Mouse (Mus musculus) cerebellum, adult 2 months (tissue): ENCODE results near the gene Tmppe. TPM values are rescaled to one million over a fixed set of nuclear protein-coding genes. Genes with fewer than 3 reads are reported as not detected.

Source experiments
- DNase-seq, 2 experiments: peaks; one replicate each; pipeline ENCODE4 v3.0.0; 2021
- H3K27ac ChIP-seq: fragments of 200-500 bp; 2 replicates; pipeline ENCODE4 v1.5.1; 2012; ENCODE audit warnings: low read length, control low read depth, inconsistent platforms; ENCODE audit not compliant: insufficient read depth
- H3K27me3 ChIP-seq: fragments of 200-500 bp; 2 replicates; pipeline ENCODE4 v1.6.1; 2012; ENCODE audit warnings: inconsistent platforms, mild to moderate bottlenecking, low read length, moderate library complexity; ENCODE audit not compliant: control insufficient read depth, insufficient read depth
- H3K4me1 ChIP-seq: fragments of 200-500 bp; 2 replicates; pipeline ENCODE4 v1.6.1; 2011; ENCODE audit warnings: low read length; ENCODE audit not compliant: control insufficient read depth, insufficient read depth
- H3K4me3 ChIP-seq: fragments of 200-500 bp; replicated peaks from 2 replicates; pipeline ENCODE3; 2011; ENCODE audit warnings: mild to moderate bottlenecking, low read depth, low read length, control low read depth; ENCODE audit not compliant: insufficient read depth
- CTCF ChIP-seq: fragments of 200-500 bp; IDR thresholded peaks from 2 replicates; pipeline ENCODE4 v1.5.1; 2011; ENCODE audit warnings: low read depth, mild to moderate bottlenecking, control low read depth, low read length, moderate library complexity, borderline replicate concordance; ENCODE audit not compliant: insufficient read depth
- POLR2A ChIP-seq: fragments of 200-500 bp; IDR thresholded peaks from 2 replicates; pipeline ENCODE4 v1.6.1; 2011; ENCODE audit warnings: low read length, control low read depth, borderline replicate concordance; ENCODE audit not compliant: insufficient read depth
- WGBS: fragments of 180-500 bp; shearing (Covaris S2); methylation state at CpG from one replicate; pipeline ENCODE4 v1.1.7; 2018; 5-methylcytosine and 5-hydroxymethylcytosine counted together
- polyA plus RNA-seq: library from polyadenylated mRNA; depleted of rRNA; stranded (reverse); fragments of >200 nt; gene quantifications from 2 replicates; pipeline ENCODE4 v1.2.3, GENCODE M21; 2012

Tmppe gene
- polyA plus RNA-seq, 1 experiment: 4.1 TPM

GRCm38 (mm10) chr9:114401685-114402080 is 778 bp downstream of the Tmppe start:
- H3K27ac ChIP-seq: 0 out of 2 replicates have a peak overlapping the region, but pooled peaks have one; percentile 38
- peak overlapping the region; percentile 70 for H3K4me3 ChIP-seq
- 5% methylated on average over 16 of the region's 16 CpGs for WGBS
- DNase-seq: peak in 1 of 2 experiments; percentile 36
- H3K4me1 ChIP-seq: no peaks in the 10 kb centered on the region; the same call in 1 of the 2 replicates
- no peak for TF ChIP-seq CTCF
- TF ChIP-seq POLR2A: no peak
- H3K27me3 ChIP-seq: no peaks in the 10 kb centered on the region

- 26% methylated on average over 2 of the region's 2 CpGs for WGBS
- Histone ChIP-seq H3K27me3 (no peaks in the 10 kb centered on the region), H3K27ac (no peak overlapping the region), H3K4me1 (no peaks in the 10 kb centered on the region; the same call in 1 of the 2 replicates), H3K4me3 (no peak overlapping the region)
- DNase-seq: peak in 1 of 2 experiments; percentile 12
- no peak for TF ChIP-seq CTCF
- no peak for TF ChIP-seq POLR2A
Measured at GRCm38 (mm10) chr9:114407676-114408075, 6.8 kb downstream of the Tmppe start.

- Histone ChIP-seq H3K4me1 (no peaks in the 10 kb centered on the region), H3K27me3 (no peaks in the 10 kb centered on the region), H3K27ac (no peak overlapping the region), H3K4me3 (no peak overlapping the region)
- no peak for DNase-seq
- 96% methylated on average over 11 of the region's 11 CpGs for WGBS
- TF ChIP-seq CTCF (no peak), POLR2A (no peak)
Measured at GRCm38 (mm10) chr9:114410313-114410862, 9.5 kb downstream of the Tmppe start.

- Histone ChIP-seq H3K4me1 (no peaks in the 10 kb centered on the region), H3K27ac (no peak overlapping the region), H3K4me3 (no peak overlapping the region), H3K27me3 (no peaks in the 10 kb centered on the region)
- no peak for DNase-seq
- WGBS: 84% methylated on average over 5 of the region's 5 CpGs
- TF ChIP-seq POLR2A: no peak
- no peak for TF ChIP-seq CTCF
Measured at GRCm38 (mm10) chr9:114411295-114411694, 10.4 kb downstream of the Tmppe start.

GRCm38 (mm10) chr9:114412406-114412805 is 11.5 kb downstream of the Tmppe start:
- no peaks in the 10 kb centered on the region for H3K27me3 ChIP-seq
- no peak overlapping the region for H3K27ac ChIP-seq
- 88% methylated on average over 9 of the region's 9 CpGs for whole genome bisulfite sequencing
- TF ChIP-seq POLR2A (no peak), CTCF (no peak)
- DNase-seq: no peak
- no peak overlapping the region for H3K4me3 ChIP-seq
- no peaks in the 10 kb centered on the region for H3K4me1 ChIP-seq

- Histone ChIP-seq H3K27ac (no peak overlapping the region), H3K27me3 (no peaks in the 10 kb centered on the region), H3K4me1 (no peaks in the 10 kb centered on the region), H3K4me3 (no peak overlapping the region)
- 82% methylated on average over 12 of the region's 12 CpGs for WGBS
- DNase-seq: no peak
- TF ChIP-seq POLR2A (no peak), CTCF (no peak)
Measured at GRCm38 (mm10) chr9:114413866-114414265, 13.0 kb downstream of the Tmppe start.

- peak; percentile 81 for TF ChIP-seq CTCF
- no peak for TF ChIP-seq POLR2A
- 21% methylated on average over 11 of the region's 11 CpGs for WGBS
- Histone ChIP-seq H3K27me3 (no peaks in the 10 kb centered on the region), H3K4me3 (no peak overlapping the region), H3K27ac (no peak overlapping the region), H3K4me1 (no peaks in the 10 kb centered on the region)
- DNase-seq: peak; percentile 25 to 37
Measured at GRCm38 (mm10) chr9:114415701-114416100, 14.8 kb downstream of the Tmppe start.
